Mouse (Mus musculus) testis, adult 2 months (tissue): Measurements from ENCODE around the gene Plaa.

Source experiments
- CTCF ChIP-seq: fragments of 200-500 bp; IDR thresholded peaks from 2 replicates; pipeline ENCODE4 v1.5.1; 2012; ENCODE audit warnings: low read depth, mild to moderate bottlenecking, inconsistent platforms, low read length, moderate library complexity; ENCODE audit not compliant: control insufficient read depth, insufficient read depth, insufficient replicate concordance
- POLR2A ChIP-seq: fragments of 200-500 bp; IDR thresholded peaks from 2 replicates; pipeline ENCODE4 v1.6.1; 2012; ENCODE audit warnings: low read depth, mild to moderate bottlenecking, inconsistent platforms, low read length, moderate library complexity; ENCODE audit not compliant: control insufficient read depth

DNA sequence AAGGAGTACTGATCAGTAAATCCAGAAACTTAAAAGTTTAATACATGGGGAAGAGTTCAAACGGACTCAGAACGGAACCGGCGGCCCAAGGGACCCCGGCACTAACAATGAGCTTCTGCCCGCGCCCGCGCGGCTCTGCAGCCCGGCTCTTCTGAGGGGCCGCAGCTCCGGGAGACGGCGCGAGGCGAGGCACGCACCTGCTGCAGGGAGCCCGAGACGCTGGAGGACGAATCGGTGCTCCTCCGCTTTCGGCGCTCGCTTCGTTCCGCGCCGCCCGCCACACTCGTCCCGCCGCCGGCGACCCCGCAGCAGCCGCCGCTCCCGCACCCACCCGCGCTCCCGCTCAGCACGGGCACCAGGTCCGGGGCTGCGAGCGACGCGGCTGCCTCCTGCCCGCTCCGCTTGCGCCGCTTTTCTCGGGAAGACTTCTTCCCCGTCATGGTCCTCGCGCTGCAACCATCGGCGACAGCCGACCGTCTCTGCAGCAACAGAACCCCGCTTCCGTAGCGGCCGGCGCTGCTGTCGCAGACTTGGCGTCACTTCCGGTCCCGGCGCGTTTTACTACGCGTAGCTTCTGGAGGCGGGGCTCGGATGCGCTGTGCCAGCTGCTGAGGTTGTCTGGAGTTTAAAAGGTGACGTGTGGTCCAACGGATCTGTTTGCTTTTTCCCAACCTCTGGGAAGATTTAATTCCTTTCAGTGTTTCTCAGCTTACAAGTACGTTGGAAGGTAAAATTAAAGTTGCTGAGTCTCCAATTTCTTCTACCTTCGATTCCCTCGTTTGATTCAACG, 46.6 kb downstream of the Plaa start, which contains the start of the genes Gm10306 and Caap1:
- TF ChIP-seq CTCF (no peak), POLR2A (peak; percentile 96)
